Mouse (Mus musculus): Measurements from ENCODE around the gene Iqsec1.

DNA sequence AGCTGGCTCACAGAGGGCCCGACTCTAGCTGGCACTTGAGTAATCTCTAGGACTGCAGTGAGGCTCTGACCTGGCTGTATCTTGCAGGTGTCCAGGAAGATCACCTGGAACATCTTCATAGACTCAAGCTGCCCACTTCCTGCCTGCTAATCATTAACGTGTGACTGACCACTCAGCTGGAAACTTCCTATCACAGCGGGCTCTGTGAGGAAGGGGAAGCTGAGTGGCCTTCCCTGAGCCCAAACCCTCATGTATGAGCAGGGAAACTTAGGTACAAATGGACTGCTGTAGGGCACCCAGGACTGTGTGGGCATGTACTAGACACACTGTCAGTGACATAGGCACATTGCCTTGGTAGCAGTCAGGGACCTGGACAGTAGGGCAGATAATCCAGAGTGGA lies 268.3 kb downstream of the Iqsec1 start:
- TF ChIP-seq TAL1 (conservative IDR thresholded peaks at IDR 0.05; ENCODE audit: low read depth, low read length) (no peak), CTCF (IDR thresholded peaks at IDR 0.05; ENCODE audit: low read depth, low read length) (no peak), POLR2AphosphoS5 (IDR thresholded peaks at IDR 0.05; ENCODE audit: insufficient replicate concordance, low read depth, low read length) (no peak)
